Mouse (Mus musculus) heart, adult 18-20 months (tissue): Measurements from ENCODE around the gene Prrc2b. TPM values are rescaled to one million over a fixed set of nuclear protein-coding genes. Genes with fewer than 3 reads are reported as not detected.
A peak's percentile ranks its signal among the peaks of the same experiment; 100 is the strongest.

Experiments used
- DNase-seq, 2 experiments: peaks; one replicate each; pipeline ENCODE4 v3.0.0; 2021 to 2022; ENCODE audit warnings: mixed read lengths in 1 of 2
- total RNA-seq, 2 experiments: library from RNA; stranded (reverse); gene quantifications; 2 replicates each; pipeline ENCODE4 v1.2.3; 2021

The Prrc2b gene
- total RNA-seq, 2 experiments from 2014 or later: 83.5 to 86.2 TPM

DNA sequence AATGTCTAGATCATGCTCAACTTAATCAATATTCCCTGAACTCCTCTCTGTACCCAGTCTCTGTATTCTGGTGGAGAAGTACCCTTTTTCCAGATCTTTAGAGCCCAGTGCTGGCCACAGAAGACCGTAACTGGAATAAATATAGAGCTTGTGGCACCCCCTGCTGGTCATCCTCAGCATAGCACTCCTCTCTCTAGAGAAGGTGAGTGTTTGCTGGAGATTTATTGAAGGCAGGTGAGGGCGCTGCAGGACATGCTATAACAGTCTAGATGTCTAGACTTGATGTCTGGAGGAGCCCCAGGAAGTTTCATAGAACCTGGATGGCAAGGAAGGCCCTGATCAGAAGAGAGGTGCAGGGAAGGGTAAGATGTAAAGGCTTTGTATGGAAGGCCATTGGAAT lies 16.8 kb upstream of the Prrc2b start:
- DNase-seq: peak; percentile 83 to 95

DNA sequence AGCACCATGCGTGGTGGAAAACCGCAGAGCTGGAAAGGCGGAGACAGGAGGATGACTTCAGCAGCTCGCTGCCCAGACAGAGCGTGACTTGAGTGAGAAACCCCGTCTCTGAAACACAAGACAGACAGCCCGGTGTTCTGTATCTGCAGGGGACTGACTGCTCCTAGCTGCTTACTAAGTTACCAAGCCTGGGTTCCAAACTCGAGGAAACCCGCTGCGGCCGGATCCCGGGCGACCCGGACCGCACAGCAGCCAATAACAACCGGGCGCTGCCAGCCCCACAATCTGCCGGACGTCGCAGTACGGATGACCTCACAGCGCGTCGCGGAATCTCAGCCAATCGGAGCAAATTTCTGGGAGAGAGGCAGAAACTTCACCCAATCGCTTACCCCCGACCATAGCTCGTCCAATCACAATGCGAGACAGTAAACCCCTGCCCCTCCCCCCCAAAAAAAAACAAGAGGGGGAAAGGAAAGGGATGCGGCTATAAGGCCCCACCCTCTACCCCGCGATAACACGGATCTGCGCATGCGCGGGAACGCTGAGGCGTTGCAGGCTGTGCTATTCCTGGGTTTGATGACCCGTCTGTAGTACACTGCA lies 13.1 kb upstream of the Prrc2b start:
- peak; percentile 97 to 98 for DNase-seq

DNA sequence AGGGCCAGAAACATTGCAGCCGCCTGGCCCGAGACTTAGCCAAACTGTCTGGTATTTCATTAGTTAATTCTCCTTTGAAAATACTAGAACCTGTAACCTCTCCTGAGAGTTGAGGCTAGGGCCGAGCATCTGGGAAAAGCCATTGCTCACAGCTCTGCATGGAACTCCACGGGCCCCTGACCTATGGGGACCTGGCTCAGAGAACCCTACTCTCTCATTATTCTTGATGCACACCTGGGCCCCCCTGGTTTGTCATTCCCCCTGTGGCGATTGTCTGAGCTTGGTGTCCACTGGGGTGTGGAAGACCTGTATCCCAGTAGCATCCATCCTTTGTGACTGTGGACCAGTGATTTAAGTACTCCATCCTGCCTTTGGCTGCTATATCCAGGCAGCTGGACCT lies 11.5 kb upstream of the Prrc2b start:
- no peak for DNase-seq

DNA sequence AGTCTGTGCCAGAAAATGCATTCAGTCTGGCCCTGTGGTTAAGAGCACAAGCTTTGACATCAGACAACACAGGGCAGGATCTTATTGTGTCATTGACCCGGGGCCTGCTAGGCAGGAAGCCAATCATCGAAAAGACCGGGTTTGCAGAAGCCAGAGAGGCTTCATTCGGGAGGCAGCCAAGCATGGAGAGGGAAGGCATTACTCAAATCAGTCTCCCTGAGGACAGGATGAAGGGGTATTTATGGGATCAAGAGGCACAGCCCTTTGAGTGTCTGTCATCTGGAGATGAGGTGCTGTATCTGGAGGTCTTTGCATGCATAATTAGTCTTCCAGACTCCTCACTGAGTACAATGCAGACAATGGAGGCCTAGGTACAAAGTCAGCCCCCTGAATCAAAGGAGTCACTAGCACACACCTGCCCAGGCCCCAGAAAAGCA lies 10.4 kb upstream of the Prrc2b start:
- no peak for DNase-seq

DNA sequence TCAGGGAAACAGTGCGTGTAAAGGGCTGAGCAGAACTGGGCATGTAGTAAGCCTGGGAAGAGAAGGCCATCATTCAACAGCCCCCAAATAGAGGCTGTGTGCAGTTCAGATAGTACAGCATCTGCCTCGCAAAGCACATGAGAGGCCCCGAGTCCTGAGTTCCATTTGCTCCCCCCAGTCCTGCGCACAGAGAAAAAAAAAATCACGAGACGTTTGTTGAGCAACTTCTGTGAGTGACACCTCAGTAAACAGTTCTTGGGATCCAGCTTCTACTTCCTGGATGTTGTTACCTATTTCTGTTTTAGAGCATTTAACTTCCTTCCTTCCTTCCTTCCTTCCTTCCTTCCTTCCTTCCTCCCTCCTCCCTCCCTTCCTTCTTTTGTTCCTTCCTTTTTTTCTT lies 9.3 kb upstream of the Prrc2b start:
- no peak for DNase-seq

DNA sequence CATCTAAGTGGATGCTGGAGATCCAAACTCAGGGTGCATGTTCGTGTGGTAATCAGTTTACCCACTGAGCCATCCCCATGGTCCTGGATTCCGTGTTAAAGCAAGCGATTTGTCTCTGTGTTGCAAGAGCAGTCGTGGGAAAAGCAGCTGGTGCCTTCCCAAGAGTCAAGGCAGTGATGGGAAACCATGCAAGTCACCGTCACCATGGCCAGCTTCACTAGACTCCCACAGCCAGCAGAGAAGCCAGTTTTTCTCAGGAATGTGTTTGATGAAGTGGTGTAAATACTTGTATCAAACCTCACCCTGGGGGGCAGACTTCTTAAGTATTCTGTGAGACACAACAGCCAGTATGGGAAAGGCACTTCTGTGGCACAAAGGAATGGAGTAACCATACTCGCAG lies 8.5 kb upstream of the Prrc2b start:
- no peak for DNase-seq

DNA sequence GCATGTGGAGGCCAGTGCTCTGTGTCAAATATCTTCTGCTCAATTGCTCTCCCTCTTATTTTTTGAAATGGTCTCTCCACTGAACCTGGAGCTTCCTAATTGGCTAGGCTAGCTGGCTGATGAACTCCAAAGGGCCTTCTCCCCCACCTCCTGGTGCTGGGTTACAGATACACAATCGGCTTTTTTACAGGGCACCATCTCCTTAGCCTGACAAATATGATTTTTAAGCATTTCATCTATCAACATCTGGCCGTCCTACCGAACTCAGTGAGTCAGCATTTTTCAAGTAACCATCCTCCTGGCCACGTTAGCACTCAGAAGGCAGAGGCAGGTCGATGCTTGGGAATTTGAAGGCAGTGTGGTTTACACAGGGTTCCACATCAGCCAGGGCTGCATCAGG lies 6.2 kb upstream of the Prrc2b start:
- DNase-seq: no peak

DNA sequence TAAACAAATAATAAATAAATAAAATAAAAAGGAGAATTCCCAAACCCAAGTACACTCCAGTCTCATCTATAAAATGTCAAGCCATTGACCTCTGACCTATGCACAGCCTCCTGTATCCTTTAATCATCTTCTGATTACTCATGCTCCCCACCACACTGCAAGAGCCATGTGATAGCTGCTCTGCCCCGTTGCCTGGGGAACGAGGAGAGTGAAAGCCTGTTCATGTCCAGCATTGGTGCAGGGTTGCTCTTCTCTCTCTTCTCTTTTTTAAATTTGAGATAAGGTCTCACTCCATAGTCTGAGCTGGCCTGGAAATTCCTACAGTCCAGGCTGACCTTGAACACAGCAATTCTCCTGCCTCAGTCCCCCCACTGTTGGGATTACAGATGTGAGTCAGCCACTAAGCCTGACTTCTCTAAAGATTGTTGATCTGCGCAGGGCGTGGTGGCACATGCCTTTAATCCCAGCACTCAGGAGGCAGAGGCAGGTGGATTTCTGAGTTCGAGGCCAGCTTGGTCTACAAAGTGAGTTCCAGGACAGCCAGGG lies 4.2 kb upstream of the Prrc2b start:
- no peak for DNase-seq

DNA sequence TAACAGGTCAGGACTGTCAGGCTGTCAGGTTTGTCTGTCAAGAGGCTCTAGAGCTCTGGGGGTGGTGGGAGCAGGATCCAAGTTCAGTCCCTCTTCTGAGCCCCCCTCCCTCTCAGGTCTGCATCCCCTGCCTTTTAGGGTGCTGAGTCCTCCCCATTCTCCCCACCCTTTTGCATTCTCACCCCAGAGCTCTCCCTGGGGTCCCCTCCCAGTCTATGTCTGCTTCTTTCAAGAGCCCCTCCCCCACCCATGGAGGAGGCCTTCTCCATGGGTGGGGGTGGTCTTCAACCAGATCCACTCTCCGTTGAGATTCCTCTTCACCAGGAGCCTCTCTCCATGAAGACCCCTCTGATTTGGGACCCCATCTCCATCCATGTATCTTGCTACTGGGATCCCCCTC lies 747 bp upstream of the Prrc2b start:
- DNase-seq: peak in 1 of 2 experiments; percentile 8

DNA sequence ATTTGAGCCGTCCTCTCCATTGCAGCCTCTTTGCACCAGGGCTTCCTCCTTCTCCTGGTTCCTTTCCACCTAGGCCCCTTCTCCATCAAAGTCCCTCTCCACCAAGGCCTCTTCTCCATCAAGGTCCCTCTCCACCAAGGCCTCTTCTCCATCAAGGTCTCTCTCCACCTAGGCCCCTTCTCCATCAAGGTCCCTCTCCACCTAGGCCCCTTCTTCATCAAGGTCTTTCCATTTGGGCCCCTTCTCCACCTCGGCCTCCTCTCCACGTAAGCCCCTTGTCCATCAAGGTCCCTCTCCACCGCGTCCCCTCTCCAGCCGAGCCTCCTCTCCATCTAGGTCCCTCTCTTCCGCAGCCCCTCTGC lies 339 bp upstream of the Prrc2b start:
- DNase-seq: no peak

DNA sequence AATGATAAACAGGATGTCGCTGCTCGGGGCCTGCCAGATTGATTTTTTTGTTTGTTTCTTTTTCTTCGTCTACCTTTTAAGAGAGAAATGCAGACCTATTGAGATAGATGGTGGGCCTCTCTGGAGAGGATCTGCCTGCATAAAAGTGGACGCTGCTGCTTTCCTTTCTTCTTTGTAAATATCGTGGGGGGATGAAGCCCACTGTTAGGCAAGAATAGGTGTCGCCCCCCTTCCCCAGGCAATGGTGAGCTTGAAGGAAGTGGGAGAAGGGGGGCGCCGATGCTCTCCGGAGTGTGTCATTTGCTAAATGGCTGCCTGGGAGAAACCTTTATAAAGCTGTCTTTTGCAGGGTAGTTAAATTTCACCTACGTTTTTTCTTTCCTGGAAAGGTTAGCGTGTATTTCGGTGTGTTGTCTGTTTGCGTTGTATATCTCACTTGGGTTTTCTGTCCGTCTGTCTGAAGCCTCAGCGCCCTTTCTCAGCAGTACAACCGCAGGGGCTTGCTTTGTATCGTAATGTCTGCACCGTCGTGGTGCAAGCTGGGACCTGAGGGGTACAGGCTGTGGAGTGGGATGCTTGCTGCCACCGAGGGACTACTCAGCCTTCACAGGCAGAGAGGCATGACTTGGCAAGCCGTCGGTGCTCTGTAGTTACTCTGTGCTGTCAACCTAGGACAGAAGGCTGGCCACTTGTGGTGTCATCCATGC lies 931 bp downstream of the Prrc2b start:
- DNase-seq: peak in 1 of 2 experiments; percentile 60

DNA sequence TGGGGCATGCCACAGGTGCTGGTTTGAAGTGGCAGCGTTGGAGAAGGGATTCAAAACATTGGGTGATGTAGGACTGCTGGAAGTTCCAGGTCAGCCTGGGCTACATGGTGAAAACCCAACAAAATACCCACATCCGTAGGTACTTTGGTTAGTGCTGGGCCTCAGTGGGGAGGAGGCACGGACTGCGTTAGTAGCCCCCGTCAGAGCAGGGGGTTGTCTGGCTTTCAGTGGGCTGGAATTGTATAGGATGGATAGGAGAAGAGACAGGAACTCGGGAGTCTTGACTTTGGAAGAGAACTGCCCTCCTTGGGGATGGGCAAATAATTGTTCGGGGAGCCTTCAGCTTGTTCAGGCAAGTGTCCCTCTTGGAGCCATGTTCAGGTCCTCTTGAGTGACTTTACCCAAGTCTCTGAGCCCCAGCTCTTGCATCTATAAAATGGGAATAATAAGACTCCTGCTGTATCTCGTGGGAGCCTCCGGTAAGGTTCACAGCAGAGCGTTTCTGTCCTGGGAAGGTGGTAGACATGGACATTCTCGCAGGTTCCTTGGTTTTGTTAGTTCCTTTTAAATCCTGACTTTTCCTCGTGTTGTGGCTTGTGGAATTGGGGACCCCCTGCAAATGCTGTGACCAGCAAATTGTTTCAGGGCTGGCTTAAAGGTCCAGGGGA lies 1.6 kb downstream of the Prrc2b start:
- DNase-seq: no peak

DNA sequence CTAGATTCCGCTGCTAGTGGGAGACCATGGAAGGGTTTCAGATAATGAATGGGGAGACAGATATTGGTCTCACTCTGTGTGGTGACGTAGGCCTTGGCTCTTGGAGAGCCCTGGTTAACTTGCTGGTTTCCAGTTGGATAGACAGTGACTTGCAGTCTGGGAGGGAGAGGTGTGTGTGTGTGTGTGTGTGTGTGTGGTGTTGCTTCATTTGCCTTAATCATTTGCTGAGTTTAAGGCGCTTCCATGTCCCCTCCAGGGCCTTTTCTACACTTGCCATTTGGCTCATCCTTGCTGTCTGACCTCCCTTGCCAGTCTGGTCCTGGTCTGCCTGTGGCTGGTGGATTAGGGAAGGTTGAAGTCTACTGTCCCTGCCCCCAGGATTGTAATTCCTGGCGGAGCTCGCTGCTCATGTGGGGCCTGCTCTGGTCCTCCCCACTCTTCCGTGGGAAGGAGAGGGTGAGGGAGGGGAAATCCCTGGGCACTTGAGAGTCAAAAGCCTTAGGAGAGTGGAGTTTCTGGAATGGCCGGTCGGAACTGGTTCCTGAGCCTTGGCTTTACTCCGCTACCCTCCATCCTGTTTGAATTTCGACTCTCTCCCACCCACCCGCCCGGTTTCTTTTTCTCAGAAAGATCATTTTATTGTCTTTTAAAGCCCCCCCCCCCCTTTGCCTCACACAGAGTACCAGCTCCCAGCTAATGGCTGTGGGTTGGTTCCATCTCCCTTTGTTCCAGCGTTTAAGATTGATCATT lies 2.3 kb downstream of the Prrc2b start:
- DNase-seq: peak; percentile 50 to 67

DNA sequence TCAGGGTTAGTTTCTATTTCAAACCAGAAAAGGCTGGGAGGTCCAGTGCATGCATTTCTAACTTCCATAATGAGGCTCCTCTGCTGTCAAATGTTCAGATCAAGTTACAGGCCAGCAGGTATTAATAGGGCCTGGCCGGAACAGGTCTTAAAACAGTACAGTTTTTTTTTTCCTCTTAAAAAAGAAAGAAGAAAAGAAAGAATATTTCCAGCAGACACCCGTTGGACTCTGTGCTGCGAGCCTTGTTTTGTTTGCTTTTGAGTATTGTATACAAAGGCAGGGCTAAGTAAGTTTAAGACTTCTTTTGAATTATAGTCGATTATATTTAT lies 2.9 kb downstream of the Prrc2b start:
- no peak for DNase-seq

DNA sequence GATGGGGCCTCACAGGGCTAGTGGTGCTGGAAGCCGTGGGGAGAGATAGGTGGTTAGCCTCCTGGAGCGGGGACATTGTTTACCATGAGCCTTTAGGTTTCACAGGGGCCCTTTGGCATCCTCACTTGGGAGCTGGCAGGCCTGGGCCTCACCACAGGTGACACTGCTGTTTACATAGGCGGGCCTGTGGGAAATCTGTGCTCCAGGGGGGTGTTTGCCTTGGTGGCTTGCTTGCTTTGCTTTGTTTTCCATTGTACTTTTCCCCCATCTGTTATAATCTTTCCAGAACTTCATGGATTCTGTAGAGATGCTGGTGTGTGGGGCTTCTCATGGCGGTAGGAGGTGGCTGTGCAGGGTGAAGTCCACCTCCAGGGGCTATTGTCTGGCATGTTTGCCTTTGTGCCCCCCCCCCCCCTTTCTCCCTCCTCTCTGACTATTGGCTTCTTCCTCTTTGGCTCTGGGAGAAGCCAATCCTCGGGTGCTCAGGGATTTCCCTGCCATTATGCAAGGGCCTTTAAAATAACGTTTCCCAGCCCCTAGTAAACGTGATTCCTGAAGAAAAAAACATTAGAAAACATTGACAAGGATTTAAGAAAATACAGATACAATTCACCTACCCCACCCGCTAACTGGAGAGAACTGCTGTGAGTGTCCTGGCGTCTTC lies 3.6 kb downstream of the Prrc2b start:
- peak in 1 of 2 experiments; percentile 53 for DNase-seq

DNA sequence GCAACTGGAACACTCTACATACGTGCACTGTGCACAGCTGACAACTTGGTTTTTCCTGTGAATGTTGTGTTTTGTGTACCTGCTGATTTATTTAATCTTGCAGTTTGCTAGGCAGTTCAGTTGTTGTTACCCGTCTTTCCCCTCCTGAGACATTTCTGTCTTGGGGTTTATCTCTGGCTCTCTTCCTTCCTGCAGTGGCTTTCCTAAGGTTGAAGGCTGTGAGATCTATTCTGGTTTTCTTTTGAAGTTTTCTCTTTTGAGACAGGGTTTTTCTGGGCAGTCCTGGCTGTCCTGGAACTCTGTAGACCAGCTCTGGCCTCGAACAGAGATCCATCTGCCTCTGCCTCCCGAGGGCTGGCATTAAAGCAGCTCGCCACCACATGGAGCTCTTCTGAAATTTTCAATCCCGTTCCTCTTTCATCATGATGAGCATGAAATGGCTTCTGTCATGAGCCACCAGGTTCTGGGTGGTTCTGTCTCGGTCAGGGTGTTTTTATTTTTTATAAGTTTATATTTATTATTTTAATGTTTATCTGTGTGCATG lies 4.2 kb downstream of the Prrc2b start:
- DNase-seq: no peak

DNA sequence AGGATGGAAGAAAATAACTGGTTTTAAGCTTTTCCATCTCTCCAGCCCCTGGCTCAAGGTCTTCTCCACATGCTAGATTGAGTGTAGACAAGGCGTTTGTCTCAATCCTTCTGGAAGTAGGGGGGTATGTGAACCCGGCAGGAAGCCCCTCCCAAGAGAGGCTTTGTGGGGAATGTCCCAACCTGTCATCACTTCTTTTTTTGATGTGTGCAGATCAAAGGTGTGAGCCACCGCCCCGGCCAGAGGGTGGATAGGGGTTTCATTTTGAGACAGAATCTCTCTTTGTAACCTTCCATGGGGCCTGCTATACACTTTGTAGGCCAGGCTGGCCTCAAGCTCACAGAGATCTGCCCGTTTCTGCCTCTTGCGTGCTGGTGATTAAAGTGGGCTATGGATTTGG lies 4.7 kb downstream of the Prrc2b start:
- DNase-seq: no peak

DNA sequence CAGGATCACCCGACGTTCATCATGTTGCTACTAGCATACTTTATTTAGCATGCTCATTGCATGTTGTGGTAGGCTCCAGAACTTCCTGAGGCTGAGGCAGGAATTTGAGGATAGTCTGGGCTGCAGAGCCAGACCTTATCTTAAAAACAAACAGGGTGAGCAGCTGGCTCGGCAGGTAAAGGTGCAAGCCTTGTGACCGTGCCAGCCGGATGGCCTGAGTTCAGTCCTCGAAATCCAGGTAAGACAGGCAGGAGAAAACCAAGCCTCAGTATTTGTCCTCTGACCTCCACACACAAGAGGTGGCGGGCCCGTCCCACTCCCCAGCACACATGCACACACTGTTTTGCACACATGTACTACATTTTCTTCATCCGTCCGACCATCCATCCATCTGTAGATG lies 5.8 kb downstream of the Prrc2b start:
- no peak for DNase-seq

DNA sequence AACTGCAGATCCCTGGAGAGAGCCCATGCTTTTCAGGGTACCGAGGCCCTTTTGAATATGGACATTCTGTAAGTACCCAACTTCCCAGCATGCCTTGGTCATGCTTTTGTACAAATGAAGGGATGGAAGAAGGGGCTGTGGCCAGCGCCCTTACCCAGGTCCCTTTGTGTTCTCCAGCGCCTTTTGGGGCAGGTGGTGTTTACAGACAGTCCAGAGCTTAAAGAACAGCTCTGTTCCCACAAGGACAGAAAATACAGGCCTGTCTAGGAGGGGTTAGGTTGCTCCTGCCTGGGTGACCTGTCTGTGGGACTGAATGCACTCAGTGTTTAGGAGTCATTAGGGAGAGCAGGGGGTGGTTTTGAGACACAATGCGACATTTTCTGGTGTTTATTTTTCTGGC lies 6.4 kb downstream of the Prrc2b start:
- no peak for DNase-seq

DNA sequence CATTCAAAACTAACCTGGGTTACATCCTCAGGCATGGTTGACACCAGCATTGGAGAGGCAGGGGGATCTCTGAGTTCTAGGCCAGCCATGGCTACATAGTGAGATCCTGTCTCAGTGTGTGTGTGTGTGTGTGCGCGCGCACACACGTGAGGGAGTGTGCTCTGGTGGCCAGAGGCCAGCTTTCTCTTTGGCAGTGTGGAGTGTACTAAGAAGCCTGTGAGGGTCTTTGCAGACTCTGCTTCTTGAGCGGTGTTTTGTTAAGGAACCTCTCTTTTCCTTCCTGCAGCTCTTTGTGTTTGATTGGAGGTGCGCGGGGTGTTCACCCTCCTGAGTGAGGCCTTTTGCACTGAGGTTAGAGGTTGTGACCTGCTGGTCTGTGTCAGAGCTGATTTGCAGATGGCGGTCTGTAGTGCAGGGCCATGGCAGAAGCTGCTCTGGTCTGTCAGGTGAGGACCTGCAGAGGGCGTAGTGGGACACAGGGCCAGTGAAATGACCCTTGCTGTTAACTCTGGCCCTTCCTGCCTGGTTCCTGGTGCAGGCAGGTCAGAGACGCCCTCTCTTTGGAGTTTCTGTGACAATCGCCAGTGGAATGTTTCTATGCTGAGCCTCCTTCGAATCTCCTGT lies 7.8 kb downstream of the Prrc2b start:
- DNase-seq: no peak

DNA sequence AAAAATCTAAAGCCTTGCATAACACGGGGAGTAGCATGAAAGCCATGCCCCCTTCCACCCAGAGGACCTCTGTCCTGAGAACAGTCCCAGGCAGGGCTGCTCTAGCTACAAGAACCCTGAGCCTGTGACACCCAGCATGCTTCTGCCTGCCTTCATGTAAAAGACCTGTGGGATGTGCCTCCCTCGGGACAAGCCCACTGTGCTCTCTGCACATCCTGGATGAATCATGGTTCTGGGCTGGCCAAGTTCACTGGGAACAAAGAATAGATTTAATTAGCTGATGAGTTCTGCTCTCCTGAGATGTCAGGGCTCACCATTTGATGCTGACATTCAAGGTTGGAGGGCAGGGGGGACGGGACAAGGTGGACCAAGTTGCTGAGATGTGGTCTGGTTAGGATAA lies 9.6 kb downstream of the Prrc2b start:
- DNase-seq: no peak

DNA sequence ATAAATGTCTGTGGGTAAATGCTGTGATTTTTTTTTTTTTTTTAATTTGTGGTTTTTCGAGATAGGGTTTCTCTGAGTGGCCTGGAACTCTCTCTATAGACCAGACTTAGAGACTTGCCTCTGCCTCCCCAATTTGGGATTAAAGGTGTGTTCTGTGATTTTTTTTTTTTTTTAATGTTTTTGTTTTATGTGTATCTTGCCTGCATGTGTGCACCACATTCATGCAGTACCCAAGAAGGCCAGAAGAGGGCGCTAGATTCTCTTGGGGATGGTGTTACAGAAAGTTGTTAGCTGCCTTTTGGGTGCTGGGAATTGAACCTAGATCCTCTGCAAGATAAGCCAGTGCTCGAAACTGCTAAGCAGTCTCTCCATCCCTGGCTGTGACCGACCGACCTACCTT lies 10.1 kb downstream of the Prrc2b start:
- no peak for DNase-seq
